Mouse (Mus musculus) intestine, embryonic 15.5 days (tissue): ENCODE data around the gene Krtap16-3. TPM values are rescaled to one million over a fixed set of nuclear protein-coding genes. Genes with fewer than 3 reads are reported as not detected.

ENCODE experiments used
- ATAC-seq: fragments of 200-750 bp; cut with Nextera tagmentation; 2 replicates; pipeline ENCODE4 v1.8.0; 2017; ENCODE audit warnings: moderate TSS enrichment, moderate library complexity
- H3K27ac ChIP-seq: fragments of 300-500 bp; sonication (generic); 2 replicates; pipeline ENCODE4 v1.5.1; 2015; ENCODE audit warnings: mild to moderate bottlenecking, inconsistent platforms
- H3K27me3 ChIP-seq: fragments of 300-500 bp; sonication (generic); replicated peaks from 2 replicates; pipeline ENCODE4 v1.6.1; 2015; ENCODE audit warnings: inconsistent platforms
- H3K36me3 ChIP-seq: fragments of 300-500 bp; sonication (generic); 2 replicates; pipeline ENCODE4 v1.6.1; 2015; ENCODE audit warnings: inconsistent platforms
- H3K4me1 ChIP-seq: fragments of 300-500 bp; sonication (generic); replicated peaks from 2 replicates; pipeline ENCODE4 v1.6.1; 2015; ENCODE audit warnings: inconsistent platforms
- H3K4me2 ChIP-seq: fragments of 300-500 bp; sonication (generic); replicated peaks from 2 replicates; pipeline ENCODE4 v1.6.1; 2015; ENCODE audit warnings: mild to moderate bottlenecking, inconsistent platforms
- H3K4me3 ChIP-seq: fragments of 300-500 bp; sonication (generic); replicated peaks from 2 replicates; pipeline ENCODE4 v1.5.1; 2015; ENCODE audit warnings: inconsistent platforms
- H3K9ac ChIP-seq: fragments of 300-500 bp; sonication (generic); 2 replicates; pipeline ENCODE4 v1.6.1; 2015; ENCODE audit warnings: inconsistent platforms
- H3K9me3 ChIP-seq: fragments of 300-500 bp; sonication (generic); 2 replicates; pipeline ENCODE4 v1.6.1; 2016; ENCODE audit warnings: inconsistent platforms
- WGBS: fragments of 180-500 bp; shearing (Covaris S2); methylation state at CpG from one replicate; pipeline ENCODE4 v1.1.7; 2015; 5-methylcytosine and 5-hydroxymethylcytosine counted together
- polyA plus RNA-seq: library from polyadenylated mRNA; unstranded; fragments of >200 nt; fragmentation: Nextera tagmentation; extraction: Ambion mirVana; gene quantifications from 2 replicates; pipeline ENCODE4 v1.2.1, GENCODE M21; 2015

The Krtap16-3 gene
- polyA plus RNA-seq, result not detected in 2 replicates

DNA sequence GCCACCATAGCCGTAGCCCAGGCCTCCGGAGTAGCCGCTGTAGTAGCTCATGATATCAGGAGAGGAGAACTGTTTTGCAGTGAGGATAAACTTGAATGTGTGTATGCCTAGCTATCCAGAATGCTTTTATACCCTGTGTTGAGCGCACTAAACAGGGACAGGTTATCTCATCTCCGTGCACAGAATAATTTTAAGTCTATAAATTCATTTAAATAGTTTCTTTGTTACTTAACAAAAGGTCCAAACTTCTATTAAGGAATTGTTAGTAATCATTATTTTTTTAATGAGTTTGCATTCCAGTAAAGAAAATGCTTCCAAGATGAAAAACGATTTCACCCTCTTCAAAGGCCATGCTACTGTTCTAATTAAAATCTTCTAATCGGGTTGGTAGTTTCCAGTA is at the start of gene Krtap16-3:
Gene Krtap16-3 (minus strand): TSS at position 101 of the 400 bp plus-strand sequence.
- no peaks in the 10 kb centered on the region for H3K9me3 ChIP-seq
- H3K4me2 ChIP-seq, result no peak within 1 kb of the TSS
- H3K4me1 ChIP-seq, result no peaks in the 10 kb centered on the region
- no peak for ATAC-seq
- H3K27me3 ChIP-seq, result no peaks in the 10 kb centered on the region
- no peak within 1 kb of the TSS for H3K9ac ChIP-seq
- 89% methylated on average over 7 of the region's 7 CpGs for WGBS
- H3K4me3 ChIP-seq, result no peak within 1 kb of the TSS
- H3K27ac ChIP-seq, result no peak within 1 kb of the TSS
- no peaks in the 10 kb centered on the region for H3K36me3 ChIP-seq

DNA sequence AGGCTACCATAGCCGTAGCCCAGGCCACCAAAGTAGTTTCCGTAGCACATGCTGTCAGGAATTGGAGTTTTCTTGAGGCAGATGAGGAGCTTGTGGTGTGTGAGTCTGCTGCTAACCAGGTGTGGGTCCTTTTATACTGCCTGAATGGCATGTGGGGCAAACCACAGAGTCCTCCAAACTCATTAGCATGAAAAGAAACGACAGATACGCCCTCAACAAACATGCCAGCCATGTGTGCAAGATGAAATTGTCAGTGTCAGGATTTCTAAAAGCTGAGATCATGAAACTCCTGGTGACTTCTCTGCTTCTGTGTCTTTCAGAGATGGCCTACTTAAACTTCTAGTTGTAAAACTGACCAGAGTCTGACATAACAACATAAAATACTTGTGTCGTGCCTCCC is 48.0 kb upstream of the Krtap16-3 start, which contains the start of gene Krtap22-2:
Gene Krtap22-2 (minus strand): TSS at position 101 of the 400 bp plus-strand sequence.
- no peaks in the 10 kb centered on the region for H3K27me3 ChIP-seq
- H3K9ac ChIP-seq, result no peak within 1 kb of the TSS
- no peak for ATAC-seq
- no peak within 1 kb of the TSS for H3K4me3 ChIP-seq
- 80% methylated on average over 5 of the region's 5 CpGs for WGBS
- H3K27ac ChIP-seq, result no peak within 1 kb of the TSS
- no peaks in the 10 kb centered on the region for H3K4me1 ChIP-seq
- no peaks in the 10 kb centered on the region for H3K9me3 ChIP-seq
- H3K4me2 ChIP-seq, result no peak within 1 kb of the TSS
- H3K36me3 ChIP-seq, result no peaks in the 10 kb centered on the region

DNA sequence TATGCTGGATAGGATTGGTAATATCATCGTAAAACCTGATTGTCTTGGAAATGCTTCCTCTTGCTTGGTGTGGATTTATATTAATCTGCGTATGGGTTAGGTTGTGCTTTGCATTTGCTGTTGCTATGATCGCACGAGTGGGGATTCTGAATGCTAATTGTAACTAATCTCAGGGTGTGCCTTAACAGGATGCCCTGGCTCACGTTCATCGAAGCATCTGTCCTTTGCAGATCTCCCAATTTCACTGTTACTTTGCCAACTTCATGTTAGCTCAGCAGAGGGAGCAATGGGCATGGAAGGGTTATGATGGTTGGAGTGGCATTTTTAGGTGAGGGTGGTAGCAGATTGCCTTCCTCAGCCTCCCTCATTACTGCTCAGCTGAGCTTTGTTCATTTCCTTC is 21.6 kb downstream of the Krtap16-3 start:
- WGBS, result 89% methylated on average over 6 of the region's 6 CpGs
- Histone ChIP-seq H3K4me3 (no peak overlapping the region), H3K27me3 (no peaks in the 10 kb centered on the region), H3K36me3 (no peaks in the 10 kb centered on the region), H3K4me1 (no peaks in the 10 kb centered on the region), H3K27ac (no peak overlapping the region), H3K4me2 (no peak overlapping the region), H3K9me3 (no peaks in the 10 kb centered on the region), H3K9ac (no peak overlapping the region)
- no peak for ATAC-seq

DNA sequence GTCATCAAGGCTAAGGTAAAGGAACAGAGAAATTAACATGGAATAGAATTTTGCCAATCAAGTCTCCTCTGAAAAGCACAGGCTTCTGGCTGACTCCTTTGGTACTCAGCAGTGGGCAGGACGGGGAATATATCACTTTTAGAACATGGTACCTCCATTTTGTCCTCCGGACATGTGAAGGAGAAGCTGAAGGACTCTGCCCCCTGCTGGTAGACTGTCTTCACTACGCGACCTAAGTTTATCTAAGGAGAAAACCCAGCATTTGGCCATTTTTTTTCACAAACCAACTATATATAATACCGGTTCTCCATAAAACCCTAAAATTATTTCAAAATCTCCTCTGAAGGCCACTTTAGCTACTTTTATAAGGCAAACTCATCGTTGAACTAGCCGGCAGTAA is 24.4 kb downstream of the Krtap16-3 start:
- no peak overlapping the region for H3K4me2 ChIP-seq
- 68% methylated on average over 7 of the region's 7 CpGs for WGBS
- no peak overlapping the region for H3K9ac ChIP-seq
- H3K4me3 ChIP-seq, result no peak overlapping the region
- H3K4me1 ChIP-seq, result no peaks in the 10 kb centered on the region
- H3K27me3 ChIP-seq, result no peaks in the 10 kb centered on the region
- no peak overlapping the region for H3K27ac ChIP-seq
- no peaks in the 10 kb centered on the region for H3K36me3 ChIP-seq
- no peak for ATAC-seq
- no peaks in the 10 kb centered on the region for H3K9me3 ChIP-seq

DNA sequence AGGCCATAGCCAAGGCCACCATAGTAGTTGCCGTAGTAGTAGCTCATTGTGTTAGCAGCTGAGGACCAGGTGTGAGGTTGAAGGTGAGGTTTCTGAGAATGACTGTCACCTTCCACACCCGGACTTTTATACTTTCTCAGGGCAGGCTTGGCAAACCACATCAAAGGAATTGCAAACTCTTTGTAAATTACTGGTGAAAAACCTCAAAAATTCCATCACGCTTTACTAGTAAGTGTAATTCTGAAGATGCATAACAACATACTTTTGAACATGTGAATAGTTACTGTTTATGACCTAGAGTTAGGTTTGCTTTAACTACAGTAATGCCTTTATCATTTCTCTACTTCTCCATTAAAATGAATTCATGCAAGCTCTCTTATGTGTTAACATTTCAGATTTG is 30.5 kb downstream of the Krtap16-3 start, which contains the start of gene Krtap19-9b:
Gene Krtap19-9b (minus strand): TSS at position 101 of the 400 bp plus-strand sequence.
- no peak within 1 kb of the TSS for H3K4me3 ChIP-seq
- no peak within 1 kb of the TSS for H3K4me2 ChIP-seq
- H3K9ac ChIP-seq, result no peak within 1 kb of the TSS
- H3K9me3 ChIP-seq, result no peaks in the 10 kb centered on the region
- ATAC-seq, result no peak
- H3K36me3 ChIP-seq, result no peaks in the 10 kb centered on the region
- no peaks in the 10 kb centered on the region for H3K4me1 ChIP-seq
- H3K27ac ChIP-seq, result no peak within 1 kb of the TSS
- WGBS, result 84% methylated on average over 3 of the region's 3 CpGs
- H3K27me3 ChIP-seq, result no peaks in the 10 kb centered on the region

Other genes starting within 250 kb of the Krtap16-3 start
- gene Krtap13-1, start 234.0 kb downstream of the Krtap16-3 start, polyA plus RNA-seq, result not detected in 2 replicates
- gene Krtap13, start 211.2 kb downstream of the Krtap16-3 start, polyA plus RNA-seq, result not detected in 2 replicates
- not detected in 2 replicates for gene 2310034C09Rik, start 204.0 kb downstream of the Krtap16-3 start, polyA plus RNA-seq
- gene 2310057N15Rik, start 188.7 kb downstream of the Krtap16-3 start, polyA plus RNA-seq, result not detected in 2 replicates
- gene Gm5965, start 185.0 kb downstream of the Krtap16-3 start, polyA plus RNA-seq, result not detected in 2 replicates
- not detected in 2 replicates for gene Gm20741, start 150.7 kb downstream of the Krtap16-3 start, polyA plus RNA-seq
- not detected in 2 replicates for gene Krtap15, start 142.7 kb downstream of the Krtap16-3 start, polyA plus RNA-seq
- not detected in 2 replicates for gene Krtap14, start 136.7 kb downstream of the Krtap16-3 start, polyA plus RNA-seq
- not detected in 2 replicates for gene Krtap19-1, start 93.5 kb downstream of the Krtap16-3 start, polyA plus RNA-seq
- not detected in 2 replicates for gene Krtap19-2, start 88.6 kb downstream of the Krtap16-3 start, polyA plus RNA-seq
- gene Krtap19-3, start 84.8 kb downstream of the Krtap16-3 start, polyA plus RNA-seq, result not detected in 2 replicates
- gene Krtap19-4, start 77.8 kb downstream of the Krtap16-3 start, polyA plus RNA-seq, result not detected in 2 replicates
- gene Krtap19-5, start 66.4 kb downstream of the Krtap16-3 start, polyA plus RNA-seq, result not detected in 2 replicates
- not detected in 2 replicates for gene Krtap19-9b, start 30.6 kb downstream of the Krtap16-3 start, polyA plus RNA-seq
- not detected in 2 replicates for gene Krtap22-2, start 47.9 kb upstream of the Krtap16-3 start, polyA plus RNA-seq
- gene Gm10229, start 52.4 kb upstream of the Krtap16-3 start, polyA plus RNA-seq, result not detected in 2 replicates
- not detected in 2 replicates for gene Krtap6-1, start 68.8 kb upstream of the Krtap16-3 start, polyA plus RNA-seq
- not detected in 2 replicates for gene Gm10228, start 78.6 kb upstream of the Krtap16-3 start, polyA plus RNA-seq
- not detected in 2 replicates for gene Krtap6-5, start 85.0 kb upstream of the Krtap16-3 start, polyA plus RNA-seq
- gene 1110025L11Rik, start 101.1 kb upstream of the Krtap16-3 start, polyA plus RNA-seq, result not detected in 2 replicates
- not detected in 2 replicates for gene Krtap6-3, start 121.1 kb upstream of the Krtap16-3 start, polyA plus RNA-seq
- not detected in 2 replicates for gene Gm6358, start 178.0 kb upstream of the Krtap16-3 start, polyA plus RNA-seq
- not detected in 2 replicates for gene Gm10061, start 188.2 kb upstream of the Krtap16-3 start, polyA plus RNA-seq
- gene Gm9789, start 195.1 kb upstream of the Krtap16-3 start, polyA plus RNA-seq, result not detected in 2 replicates
- not detected in 2 replicates for gene Gm7735, start 206.6 kb upstream of the Krtap16-3 start, polyA plus RNA-seq
- not detected in 2 replicates for gene 1110057P08Rik, start 211.9 kb upstream of the Krtap16-3 start, polyA plus RNA-seq
- gene Krtap20-2, start 243.0 kb upstream of the Krtap16-3 start, polyA plus RNA-seq, result not detected in 2 replicates